ENCODE assay signal across 7 mouse cellular contexts in the genomic region with DNA sequence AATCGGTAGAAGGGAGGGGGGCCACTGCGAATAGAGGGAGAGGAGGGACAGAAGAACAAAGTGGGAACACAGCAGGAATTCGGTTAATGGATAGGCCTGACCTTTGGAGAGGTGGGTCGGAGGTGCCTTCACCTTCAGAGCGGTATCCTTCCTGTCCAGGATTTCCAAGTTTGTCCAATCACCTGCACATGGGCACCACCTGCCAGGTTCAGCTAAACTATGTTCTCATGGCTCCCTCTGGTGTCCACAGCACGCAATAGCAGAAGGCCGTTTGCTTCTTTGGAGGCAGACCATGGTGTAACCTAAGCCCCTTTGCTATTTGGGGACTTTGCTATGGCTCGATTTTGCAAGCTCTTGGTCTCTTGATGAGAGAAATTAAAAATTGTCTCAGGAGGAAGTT.
DNase-seq lines count a peak whose midpoint lies in the region; TF ChIP-seq lines count a peak whose summit lies in the region.

No protein-coding gene starts in this region.

- H3K9me3 ChIP-seq in E14TG2a.4 (ENCODE audit: low read length) = no peaks in the 10 kb centered on the region
- no peaks in the 10 kb centered on the region for H3K9me3 ChIP-seq in MEL (replicated peaks; ENCODE audit: insufficient read depth, low read length)

- 20% methylated on average over 8 of the region's 8 CpGs for WGBS in small intestine, adult 2 months

- peak; percentile 7 for DNase-seq in MEL (ENCODE audit: low read depth, low spot score)
- peak; percentile 78 for DNase-seq in cerebellum, adult 9-11 months
- peak; percentile 44 for DNase-seq in gastrocnemius, postnatal 14 days
- DNase-seq in layer of hippocampus, adult 18-20 months (ENCODE audit: low spot score in 2 of 2) = peak; percentile 65 to 83
- DNase-seq in lung, postnatal 25 days (ENCODE audit: low spot score) = peak; percentile 43

- H3K27me3 ChIP-seq in E14TG2a.4 (ENCODE audit: insufficient read depth, low read length) (no peaks in the 10 kb centered on the region), MEL (ENCODE audit: control insufficient read depth in 1 of 2, insufficient read depth in 2 of 2, low read length in 2 of 2) (no peaks in the 10 kb centered on the region)
- H3K27me3 ChIP-seq in small intestine, adult 2 months (ENCODE audit: control insufficient read depth, insufficient read depth, low read length) = no peaks in the 10 kb centered on the region

- TF ChIP-seq RAD21 in MEL (IDR thresholded peaks at IDR 0.05; ENCODE audit: low read depth, low read length) = peak; percentile 24

- H3K4me1 ChIP-seq in E14TG2a.4 (replicated peaks; ENCODE audit: low read depth, low read length) (peaks cover 33% of the 10 kb centered on the region), MEL (ENCODE audit: control insufficient read depth in 1 of 2, insufficient read depth in 2 of 2, low read length in 2 of 2) (no peaks in the 10 kb centered on the region)
- no peaks in the 10 kb centered on the region for H3K4me1 ChIP-seq in small intestine, adult 2 months (ENCODE audit: control insufficient read depth, insufficient read depth, insufficient read length, low read length)

- H3K9ac ChIP-seq in MEL (ENCODE audit: control insufficient read depth, low read depth, low read length, poor library complexity, severe bottlenecking) = no peak overlapping the region

- intact Hi-C loops in gastrocnemius, postnatal 14 days (cut with DNase I; ENCODE audit: low total_unique reads) = no loop called here

- H3K27ac ChIP-seq in MEL (ENCODE audit: control insufficient read depth, low read depth, low read length) = no peak overlapping the region
- H3K27ac ChIP-seq in small intestine, adult 2 months (ENCODE audit: insufficient read depth, low read depth, low read length) = no peak overlapping the region

- TF ChIP-seq POLR2A in MEL (IDR thresholded peaks at IDR 0.05; ENCODE audit: control insufficient read depth in 1 of 2, insufficient read depth in 1 of 2, low read depth in 1 of 2, low read length in 2 of 2, poor library complexity in 1 of 2) = no peak
- TF ChIP-seq POLR2A in small intestine, adult 2 months (IDR thresholded peaks at IDR 0.05; ENCODE audit: low read depth, low read length) = no peak

- no peak for TF ChIP-seq EP300 in MEL (IDR thresholded peaks at IDR 0.05; ENCODE audit: low read depth in 1 of 2, low read length in 2 of 2)

- H3K4me3 ChIP-seq in E14TG2a.4 (replicated peaks; ENCODE audit: low read length) (no peak overlapping the region), MEL (ENCODE audit: control insufficient read depth in 1 of 2, insufficient read depth in 1 of 2, low read depth in 2 of 2, low read length in 2 of 2) (no peak overlapping the region)
- no peak overlapping the region for H3K4me3 ChIP-seq in small intestine, adult 2 months (ENCODE audit: low read depth, low read length)

- H3K36me3 ChIP-seq in E14TG2a.4 (ENCODE audit: insufficient read depth, low read length) = no peaks in the 10 kb centered on the region
- H3K36me3 ChIP-seq in MEL (ENCODE audit: control insufficient read depth in 1 of 2, insufficient read depth in 2 of 2, low read length in 2 of 2) = no peaks in the 10 kb centered on the region
- no peaks in the 10 kb centered on the region for H3K36me3 ChIP-seq in small intestine, adult 2 months (ENCODE audit: control insufficient read depth, insufficient read depth, low read length)

- TF ChIP-seq CTCF in E14TG2a.4 (conservative IDR thresholded peaks at IDR 0.05; ENCODE audit: low read length) (peak; percentile 98), MEL (IDR thresholded peaks at IDR 0.05 in 2 of 3, conservative IDR thresholded peaks at IDR 0.05 in 1 of 3; ENCODE audit: control insufficient read depth in 1 of 3, insufficient read depth in 1 of 3, low read depth in 2 of 3, low read length in 3 of 3, poor library complexity in 1 of 3, severe bottlenecking in 1 of 3) (peak; percentile 33 to 52 (median 37); a peak in 5 of 6 replicates)
- TF ChIP-seq CTCF in small intestine, adult 2 months (IDR thresholded peaks at IDR 0.05; ENCODE audit: extremely low read depth, insufficient read length, insufficient replicate concordance, low read depth, low read length) = peak; percentile 77; the same call in 1 of the 2 replicates

- H3K79me2 ChIP-seq in MEL (ENCODE audit: control insufficient read depth, insufficient read depth, low read length, poor library complexity) = no peaks in the 10 kb centered on the region

TF ChIP-seq in MEL, 35 proteins besides CTCF, POLR2A, EP300 and RAD21:
- TF ChIP-seq TAL1 (IDR thresholded peaks at IDR 0.05; ENCODE audit: low read length) (no peak), SMC3 (IDR thresholded peaks at IDR 0.05; ENCODE audit: low read depth, low read length) (peak; percentile 27; the same call in 1 of the 2 replicates)
TF ChIP-seq in MEL: peak in this region for 1.

Comparison
In these comparisons a context has a peak if more than half of its experiments do, and no peak if none do; other contexts are left out.
1. CTCF ChIP-seq: peak in every context shown above with its lines; median percentile 98 in E14TG2a.4; 77 in small intestine, adult 2 months; 37 in MEL.
2. DNase-seq: peak in every context shown above with its lines; median percentile 78 in cerebellum, adult 9-11 months; 74 in layer of hippocampus, adult 18-20 months; 44 in gastrocnemius, postnatal 14 days; 43 in lung, postnatal 25 days; 7 in MEL.